Mouse (Mus musculus) CH12.LX (cell line): ENCODE data around the gene Zfp629. TPM values are rescaled to one million over a fixed set of nuclear protein-coding genes. Genes with fewer than 3 reads are reported as not detected.

Source experiments
- DNase-seq: peaks from one replicate; pipeline ENCODE4 v3.0.0-alpha.2; 2013; ENCODE audit errors: extremely low read depth
- H3K27ac ChIP-seq: 2 replicates; pipeline ENCODE4 v1.5.1; 2012; ENCODE audit warnings: low read depth, mild to moderate bottlenecking, control low read depth, moderate library complexity; ENCODE audit not compliant: insufficient read depth
- H3K27me3 ChIP-seq: replicated peaks from 2 replicates; pipeline ENCODE3; 2012; ENCODE audit warnings: inconsistent platforms
- H3K36me3 ChIP-seq, 2 experiments: replicated peaks in 1 of 2; 2 replicates each; pipeline versions ENCODE3 to v1.6.1; 2012; ENCODE audit warnings: inconsistent platforms in 1 of 2, low read length in 1 of 2, mild to moderate bottlenecking in 1 of 2, mixed read lengths in 1 of 2, moderate library complexity in 1 of 2; ENCODE audit not compliant: control insufficient read depth in 1 of 2, insufficient read depth in 1 of 2
- H3K4me1 ChIP-seq, 2 experiments: 2 replicates each; pipeline ENCODE4 v1.6.1; 2012; ENCODE audit warnings: inconsistent platforms in 1 of 2, moderate library complexity in 1 of 2; ENCODE audit not compliant: insufficient read depth in 2 of 2, control insufficient read depth in 1 of 2
- H3K4me2 ChIP-seq: 2 replicates; pipeline ENCODE4 v1.6.1; 2012; ENCODE audit warnings: low read depth, mild to moderate bottlenecking, control low read depth; ENCODE audit not compliant: poor library complexity, insufficient read depth, severe bottlenecking
- H3K4me3 ChIP-seq, 3 experiments: fragments of 150-350 bp in 1 of 3; sonication (generic) in 1 of 3; replicated peaks in 1 of 3; 2 replicates each; pipeline versions ENCODE3 to v1.5.1; 2011 to 2012; ENCODE audit warnings: low read depth in 2 of 3, low read length in 2 of 3, mild to moderate bottlenecking in 2 of 3, moderate library complexity in 2 of 3, control low read depth in 1 of 3, improper control_type of control experiment in 1 of 3, inconsistent platforms in 1 of 3, mixed read lengths in 1 of 3; ENCODE audit not compliant: poor library complexity in 1 of 3
- H3K79me2 ChIP-seq: replicated peaks from 2 replicates; pipeline ENCODE4 v1.6.1; 2012; ENCODE audit warnings: mild to moderate bottlenecking, moderate library complexity; ENCODE audit not compliant: control insufficient read depth, poor library complexity, insufficient read depth, severe bottlenecking; ENCODE audit errors: extremely low read depth
- H3K9ac ChIP-seq: 2 replicates; pipeline ENCODE4 v1.6.1; 2012; ENCODE audit warnings: low read depth, mild to moderate bottlenecking, control low read depth, moderate library complexity; ENCODE audit not compliant: insufficient read depth
- H3K9me3 ChIP-seq: replicated peaks from 2 replicates; pipeline ENCODE3; 2012; ENCODE audit warnings: low read length, inconsistent platforms, mixed read lengths
- BHLHE40 ChIP-seq: IDR thresholded peaks from 2 replicates; pipeline ENCODE4 v1.6.1; 2011; ENCODE audit warnings: mild to moderate bottlenecking, low read depth, low read length, improper control_type of control experiment
- CHD2 ChIP-seq: IDR thresholded peaks from 2 replicates; pipeline ENCODE4 v1.6.1; 2011; ENCODE audit warnings: low read length, improper control_type of control experiment
- HCFC1 ChIP-seq: IDR thresholded peaks from 2 replicates; pipeline ENCODE4 v1.6.1; 2012; ENCODE audit warnings: low read depth, mild to moderate bottlenecking, inconsistent platforms, low read length, improper control_type of control experiment
- MAFK ChIP-seq: IDR thresholded peaks from 2 replicates; pipeline ENCODE4 v1.6.1; 2011; ENCODE audit warnings: low read length, improper control_type of control experiment; ENCODE audit not compliant: insufficient replicate concordance
- MAX ChIP-seq: IDR thresholded peaks from 2 replicates; pipeline ENCODE4 v1.6.1; 2011; ENCODE audit warnings: low read length, improper control_type of control experiment
- MEF2A ChIP-seq: IDR thresholded peaks from 2 replicates; pipeline ENCODE4 v1.6.1; 2014; ENCODE audit warnings: low read depth, mild to moderate bottlenecking, inconsistent platforms, low read length, improper control_type of control experiment, borderline replicate concordance
- MYC ChIP-seq: IDR thresholded peaks from 2 replicates; pipeline ENCODE4 v1.6.1; 2011; ENCODE audit warnings: low read depth, mild to moderate bottlenecking, improper control_type of control experiment, low read length
- NELFE ChIP-seq: IDR thresholded peaks from 2 replicates; pipeline ENCODE4 v1.6.1; 2011; ENCODE audit warnings: low read depth, low read length, improper control_type of control experiment
- NRF1 ChIP-seq: IDR thresholded peaks from 2 replicates; pipeline ENCODE4 v1.6.1; 2014; ENCODE audit warnings: low read depth, mild to moderate bottlenecking, inconsistent platforms, low read length, improper control_type of control experiment, moderate library complexity
- PAX5 ChIP-seq: IDR thresholded peaks from 2 replicates; pipeline ENCODE4 v1.6.1; 2012; ENCODE audit warnings: low read length, inconsistent platforms, mixed read lengths
- POLR2AphosphoS2 ChIP-seq: IDR thresholded peaks from 2 replicates; pipeline ENCODE4 v1.6.1; 2011; ENCODE audit warnings: low read depth, low read length, improper control_type of control experiment
- RAD21 ChIP-seq: IDR thresholded peaks from 2 replicates; pipeline ENCODE4 v1.6.1; 2011; ENCODE audit warnings: low read depth, mild to moderate bottlenecking, low read length, improper control_type of control experiment, moderate library complexity
- SIN3A ChIP-seq: IDR thresholded peaks from 2 replicates; pipeline ENCODE4 v1.6.1; 2012; ENCODE audit warnings: low read length, improper control_type of control experiment, inconsistent platforms
- TBP ChIP-seq: conservative IDR thresholded peaks from 2 replicates; pipeline ENCODE4 v1.6.1; 2011; ENCODE audit warnings: low read depth, low read length, improper control_type of control experiment
- ZC3H11A ChIP-seq: IDR thresholded peaks from 2 replicates; pipeline ENCODE4 v1.6.1; 2012; ENCODE audit warnings: low read depth, mild to moderate bottlenecking, inconsistent platforms, low read length, improper control_type of control experiment
- ZMIZ1 ChIP-seq: IDR thresholded peaks from 2 replicates; pipeline ENCODE4 v1.6.1; 2012; ENCODE audit warnings: low read depth, mild to moderate bottlenecking, inconsistent platforms, low read length, improper control_type of control experiment
- dilution Hi-C: fragments of 300-500 bp; cut with MboI; formaldehyde crosslinking; loops from 2 replicates; pipeline ENCODE4 v1.14.3; 2020; ENCODE audit warnings: low sequenced_read_pairs; ENCODE audit not compliant: extremely low pct_unique_long_range_greater_than_20kb, extremely low pct_ligation_motif_present
- in situ Hi-C: fragments of 300-500 bp; cut with MboI; formaldehyde crosslinking; loops from 3 replicates; pipeline ENCODE4 v1.14.3; 2019; ENCODE audit warnings: low sequenced_read_pairs, low pct_ligation_motif_present, low pct_unique_long_range_greater_than_20kb, mixed read lengths
- polyA plus RNA-seq: library from polyadenylated mRNA; unstranded; fragments of >175 nt; gene quantifications from 2 replicates; pipeline ENCODE4 v1.2.1, GENCODE M21; 2012; ENCODE audit warnings: low read depth; ENCODE audit not compliant: insufficient read length
- total RNA-seq, 2 experiments: library from RNA; depleted of rRNA; stranded (reverse); fragments of 300-350 nt in 1 of 2; fragments of >200 nt in 1 of 2; gene quantifications; 2 replicates each; pipeline ENCODE4 v1.2.3; 2012 to 2014

The Zfp629 gene
- total and polyA plus RNA-seq, 3 experiments, result 0.38 to 3.2 (median 0.94) TPM

DNA sequence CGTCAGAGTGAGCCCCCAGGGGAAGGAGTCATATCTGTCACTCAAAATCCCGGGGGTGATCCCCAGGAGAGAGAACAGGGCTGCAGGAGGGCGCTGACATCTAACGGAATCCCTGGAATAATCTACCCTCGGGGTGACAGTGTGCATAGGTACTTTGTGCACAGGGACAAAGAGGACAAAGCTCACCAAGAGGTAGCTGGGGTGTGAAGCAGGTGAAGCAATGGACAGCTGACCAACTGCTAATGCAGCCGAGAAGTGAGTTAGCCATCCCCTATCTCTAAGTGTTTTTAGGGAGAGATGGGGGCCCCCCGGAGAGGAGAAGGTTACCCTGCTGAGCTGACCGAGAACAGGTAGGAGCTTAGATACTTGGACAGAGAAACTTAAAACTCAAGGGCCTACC lies 1.5 kb downstream of the Zfp629 start:
- Histone ChIP-seq H3K27me3 (peaks cover 38% of the 10 kb centered on the region), H3K79me2 (no peaks in the 10 kb centered on the region), H3K4me2 (peak overlapping the region; percentile 86), H3K9ac (peak overlapping the region; percentile 97), H3K27ac (no peak overlapping the region), H3K9me3 (peaks cover 9% of the 10 kb centered on the region), H3K4me1 (peaks cover 4 to 12% of the 10 kb centered on the region in 2 experiments; a peak in 2 of 4 replicates), H3K36me3 (peaks cover 14% of the 10 kb centered on the region in 2 experiments), H3K4me3 (peak overlapping the region in 2 of 3 experiments; percentile 38 to 67)
- dilution Hi-C loops, result no loop called here
- DNase-seq, result no peak
- in situ Hi-C loops, result no loop called here
- TF ChIP-seq MYC, result no peak
- no peak for TF ChIP-seq BHLHE40
- no peak for TF ChIP-seq MAX
- no peak for TF ChIP-seq NELFE
- no peak for TF ChIP-seq SIN3A
- TF ChIP-seq CHD2, result no peak

DNA sequence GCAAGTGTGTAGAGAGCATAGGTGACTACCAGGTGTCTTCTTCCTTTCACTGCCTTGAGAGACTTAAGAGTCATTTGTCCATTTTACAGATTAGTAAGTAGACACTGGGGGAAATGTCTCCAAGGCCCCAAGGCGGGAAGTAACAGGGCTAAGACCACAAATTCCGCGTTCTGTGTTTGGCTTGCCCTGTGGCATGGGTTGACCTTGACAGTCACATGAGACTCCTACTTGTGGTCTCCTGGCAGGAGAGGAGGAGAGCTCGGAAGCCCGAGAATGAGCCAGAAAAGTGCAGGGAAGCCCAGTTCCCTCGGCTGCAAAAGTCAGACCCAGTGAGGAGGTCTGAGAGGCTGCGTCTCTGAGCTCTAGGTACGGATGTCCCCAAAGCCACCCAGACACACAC lies 2.1 kb downstream of the Zfp629 start:
- Histone ChIP-seq H3K27me3 (peaks cover 40% of the 10 kb centered on the region), H3K9ac (no peak overlapping the region), H3K9me3 (peaks cover 9% of the 10 kb centered on the region), H3K4me2 (no peak overlapping the region), H3K27ac (no peak overlapping the region), H3K4me3 (no peak overlapping the region), H3K36me3 (peaks cover 14% of the 10 kb centered on the region in 2 experiments), H3K79me2 (no peaks in the 10 kb centered on the region), H3K4me1 (peaks cover 4 to 12% of the 10 kb centered on the region in 2 experiments; a peak in 2 of 4 replicates)
- in situ Hi-C loops (no loop called here), dilution Hi-C loops (no loop called here)
- DNase-seq, result no peak
- TF ChIP-seq MAFK (no peak), ZC3H11A (no peak), MEF2A (no peak), PAX5 (no peak), MAX (no peak), NELFE (no peak), ZMIZ1 (no peak), TBP (no peak), NRF1 (no peak), RAD21 (no peak), POLR2AphosphoS2 (no peak), HCFC1 (no peak)
- TF ChIP-seq, all 38 proteins: peak for 0
